Mouse (Mus musculus): ENCODE results near the gene AU040320.

The AU040320 gene

DNA sequence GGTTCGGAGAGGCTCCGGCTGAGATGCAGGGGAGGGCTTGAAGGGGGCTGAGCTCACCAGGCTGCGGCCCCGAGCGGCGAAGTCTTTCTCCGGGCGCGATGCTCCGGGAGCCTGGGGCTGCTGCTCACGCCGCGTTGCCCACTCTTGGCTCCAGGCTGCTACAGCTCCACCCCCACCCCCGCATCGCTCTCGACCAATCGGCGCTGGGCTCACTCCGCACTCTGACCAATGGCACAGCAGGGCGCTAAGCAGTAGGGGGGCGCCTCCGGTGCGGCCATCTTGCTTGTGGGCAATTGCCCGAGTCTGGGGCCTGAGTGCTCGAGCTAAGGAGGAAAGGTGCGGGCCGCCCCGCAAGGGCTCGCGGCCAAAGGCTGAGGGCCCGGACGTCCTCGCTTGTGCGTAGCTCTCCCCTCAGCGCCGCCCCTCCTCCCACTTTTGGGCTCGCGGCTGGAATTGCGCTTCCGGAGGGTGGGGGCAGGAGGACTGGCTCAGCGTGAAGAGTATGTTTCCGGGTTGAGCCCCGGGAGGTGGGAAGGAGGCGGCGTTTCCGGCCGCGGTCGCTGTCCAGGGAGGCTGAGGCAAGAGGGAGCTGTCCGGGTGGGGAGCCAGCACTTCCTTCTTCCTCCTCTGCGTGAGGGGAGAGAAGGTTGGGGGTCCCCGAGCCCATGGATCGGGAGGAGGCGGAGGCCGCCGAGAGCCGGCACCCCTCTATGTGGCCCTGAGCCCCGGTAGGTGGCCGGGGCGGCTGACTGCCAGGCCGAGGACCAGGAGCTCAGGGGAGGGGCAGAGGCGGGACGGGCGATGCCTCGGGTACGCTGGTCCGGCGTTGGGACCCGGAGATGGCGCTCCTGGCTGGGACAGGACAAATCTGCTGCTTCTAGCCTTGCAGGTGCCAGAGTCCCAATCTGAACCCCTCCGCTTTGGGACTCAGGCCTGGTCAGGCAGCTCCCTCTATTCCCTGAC lies at the start of gene AU040320, which contains the start of gene Ncdn:
Gene AU040320, plus strand, starts transcription at position 277 of the 963 bp plus-strand sequence.
Gene Ncdn, minus strand, starts transcription at position 171 of the 963 bp plus-strand sequence.
- peak; percentile 96 for DNase-seq

DNA sequence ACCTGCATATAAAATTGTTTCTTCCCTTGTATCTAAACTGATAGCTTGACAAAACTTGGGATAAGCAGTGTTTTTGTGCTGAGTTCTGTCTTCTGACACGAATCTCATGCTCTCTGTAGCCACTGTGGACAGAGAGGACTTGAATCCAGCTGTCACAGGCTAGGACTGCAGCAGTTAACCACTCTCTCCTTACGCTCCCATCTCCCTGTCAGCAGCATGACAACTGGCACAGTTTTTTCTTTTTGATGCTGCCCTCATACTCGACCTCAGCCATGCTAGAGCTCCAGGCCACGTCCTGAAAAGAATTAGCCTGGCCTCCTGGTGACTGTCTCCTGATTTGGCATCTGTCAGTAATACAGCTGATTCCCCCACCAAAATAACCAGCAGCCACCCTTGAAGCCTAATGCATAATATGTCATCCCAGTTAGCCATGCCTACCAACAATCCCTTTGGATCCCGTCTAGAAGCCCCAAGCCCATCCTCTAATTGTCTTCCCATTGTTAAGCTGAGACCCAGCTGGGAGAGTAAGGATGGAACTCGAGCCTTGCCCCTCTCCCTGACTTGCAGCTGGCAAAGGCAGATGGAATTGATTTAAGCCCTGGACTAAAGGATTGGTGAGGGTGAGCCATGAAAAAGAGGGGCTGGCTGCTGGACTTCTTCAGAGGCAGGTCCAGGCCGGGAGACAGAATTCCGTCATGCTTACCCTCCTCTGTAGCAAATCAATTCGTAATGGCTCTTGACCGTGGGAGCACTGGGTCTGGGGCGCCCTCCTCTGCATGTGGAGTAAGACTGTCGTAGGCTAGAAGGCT lies 46.5 kb upstream of the AU040320 start:
- no peak for DNase-seq

DNA sequence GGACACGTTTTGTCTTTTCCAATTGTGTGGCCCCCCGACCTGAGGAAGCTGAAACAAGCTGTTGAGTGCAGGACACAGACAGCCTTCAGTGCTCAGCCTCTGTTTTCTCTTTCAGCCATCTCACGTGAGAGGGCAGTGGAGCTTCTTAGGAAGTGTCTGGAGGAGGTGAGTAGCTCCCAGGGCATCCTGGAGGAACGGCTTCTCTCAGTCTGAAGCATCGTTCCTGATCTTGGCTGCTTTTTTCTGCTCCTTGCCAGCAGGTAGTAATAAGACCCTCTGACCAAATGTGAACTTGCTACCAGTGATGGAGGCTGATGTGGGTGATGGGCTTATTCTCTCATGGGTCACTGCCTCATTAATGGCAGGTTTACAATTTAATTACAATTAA lies 45.9 kb upstream of the AU040320 start:
- no peak for DNase-seq

DNA sequence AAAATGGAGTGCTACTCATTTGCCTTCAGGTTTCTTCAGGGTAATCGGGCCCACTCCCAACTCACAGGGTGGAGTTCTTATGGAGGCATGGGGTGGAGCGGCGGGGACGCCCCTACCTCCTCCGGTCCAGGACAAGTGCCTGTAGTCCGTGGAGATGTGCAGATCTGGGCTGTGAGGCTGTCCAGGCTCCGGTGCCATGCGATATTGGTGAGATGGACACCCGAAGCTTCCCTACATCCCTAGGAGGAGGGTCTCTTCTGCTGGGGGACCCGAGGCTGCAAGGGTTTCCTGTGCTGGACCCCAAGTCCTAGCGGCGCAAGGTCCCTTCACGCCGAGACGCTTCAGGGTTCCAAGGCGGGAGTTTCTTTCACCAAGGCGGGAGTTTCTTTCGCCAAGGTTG lies 21.2 kb upstream of the AU040320 start:
- DNase-seq: no peak

DNA sequence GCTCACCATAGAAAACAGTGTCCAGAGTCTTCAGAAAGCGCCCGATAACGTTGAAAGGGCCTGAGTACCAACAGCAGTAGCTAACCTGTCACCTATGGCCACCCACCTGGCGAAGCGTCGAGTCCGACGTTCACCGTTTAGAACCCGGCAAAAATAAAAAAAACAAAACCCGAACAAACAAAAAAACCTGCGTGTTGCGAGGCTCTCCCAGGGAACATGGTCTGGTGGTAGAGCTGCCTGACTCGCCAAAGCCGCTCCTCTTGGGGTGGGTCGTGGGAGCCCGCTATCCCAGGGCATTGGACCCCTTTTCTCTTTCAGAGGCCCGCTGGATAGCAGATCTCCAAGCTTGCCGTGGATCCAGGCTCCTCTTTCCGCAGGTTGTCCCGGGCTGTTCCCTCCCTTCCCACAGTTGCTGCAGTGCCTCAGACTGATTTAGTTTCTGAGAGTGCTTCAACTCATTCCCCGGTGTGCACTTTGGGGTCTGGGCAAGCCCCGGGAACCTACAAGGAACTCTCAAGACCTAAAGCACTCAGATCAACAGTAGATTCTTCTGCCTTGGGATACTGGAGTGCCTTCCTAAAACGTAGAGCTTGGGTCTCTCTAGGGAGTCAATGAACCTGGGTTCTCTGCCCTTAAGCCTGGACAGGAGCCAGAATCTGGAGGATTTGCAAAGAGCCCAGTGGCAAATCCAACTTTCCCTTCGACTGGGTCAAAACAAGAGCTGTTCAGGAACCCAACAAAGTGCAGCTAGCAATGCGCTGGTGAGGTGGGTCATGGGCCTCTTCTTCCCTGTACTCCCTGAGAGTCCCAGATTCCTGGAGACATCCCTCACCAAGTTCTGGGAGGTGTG lies 20.6 kb upstream of the AU040320 start:
- DNase-seq: no peak

DNA sequence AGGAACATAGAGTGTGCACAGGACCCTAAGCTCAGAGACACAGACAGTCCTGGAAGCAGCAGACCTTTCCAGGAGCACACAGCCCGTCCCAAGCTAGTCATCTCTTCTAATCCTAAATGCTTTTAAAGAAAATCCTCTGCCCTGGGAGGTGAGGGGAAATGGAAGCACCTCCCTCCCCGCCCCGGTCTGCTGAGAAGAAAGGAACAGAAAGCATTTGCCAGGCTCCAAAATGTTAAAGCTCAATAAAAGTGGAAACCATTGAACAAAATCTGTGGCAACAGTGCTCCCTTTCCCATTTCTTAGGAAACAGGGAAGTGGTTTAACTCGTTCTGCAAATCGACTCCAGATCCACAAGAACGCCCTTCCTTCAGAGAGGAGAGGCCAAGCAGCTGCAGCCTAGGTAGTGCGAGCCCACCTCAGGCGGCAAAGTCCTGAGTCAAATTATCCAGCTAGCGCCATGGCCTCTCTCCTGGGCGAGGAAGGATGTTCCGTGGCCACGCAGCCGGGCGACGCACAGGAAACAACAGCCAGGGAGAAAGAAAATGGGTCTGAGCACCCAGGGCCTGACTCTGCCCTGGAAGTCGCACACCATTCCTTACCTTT lies 19.2 kb upstream of the AU040320 start:
- DNase-seq: no peak

DNA sequence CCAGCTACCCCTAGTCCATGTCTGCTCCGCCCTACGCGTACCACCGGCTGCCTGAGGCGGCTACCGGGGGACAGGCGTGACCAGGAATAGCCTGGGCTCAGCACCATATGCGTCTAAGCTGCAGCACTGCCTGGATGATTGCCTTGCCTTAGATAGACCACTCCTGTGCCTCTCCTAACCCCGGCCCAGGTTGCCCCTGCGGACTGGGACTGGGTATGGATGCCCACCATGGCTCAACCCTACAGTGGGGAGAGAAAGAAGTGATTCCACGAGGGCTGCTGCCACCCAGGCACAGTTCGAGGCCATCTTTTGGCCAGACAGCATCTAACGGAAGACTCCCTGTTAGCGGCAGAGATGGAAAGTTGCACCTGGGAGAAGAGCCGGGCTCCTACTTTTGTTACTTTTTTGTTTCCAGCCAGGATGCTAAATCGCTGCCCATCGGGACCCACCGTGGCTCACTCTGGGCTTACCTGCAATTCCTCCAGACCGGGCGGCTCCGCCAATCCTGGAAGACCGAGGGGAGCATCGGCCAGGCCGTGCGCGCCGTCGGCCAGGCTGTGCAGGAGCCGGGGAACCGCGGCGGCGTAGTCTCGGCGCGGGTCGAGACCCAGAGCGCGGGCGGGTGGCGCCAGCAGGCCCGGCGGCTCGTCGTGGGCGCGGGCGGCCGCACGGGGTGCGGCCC lies 18.5 kb upstream of the AU040320 start:
- DNase-seq: no peak

DNA sequence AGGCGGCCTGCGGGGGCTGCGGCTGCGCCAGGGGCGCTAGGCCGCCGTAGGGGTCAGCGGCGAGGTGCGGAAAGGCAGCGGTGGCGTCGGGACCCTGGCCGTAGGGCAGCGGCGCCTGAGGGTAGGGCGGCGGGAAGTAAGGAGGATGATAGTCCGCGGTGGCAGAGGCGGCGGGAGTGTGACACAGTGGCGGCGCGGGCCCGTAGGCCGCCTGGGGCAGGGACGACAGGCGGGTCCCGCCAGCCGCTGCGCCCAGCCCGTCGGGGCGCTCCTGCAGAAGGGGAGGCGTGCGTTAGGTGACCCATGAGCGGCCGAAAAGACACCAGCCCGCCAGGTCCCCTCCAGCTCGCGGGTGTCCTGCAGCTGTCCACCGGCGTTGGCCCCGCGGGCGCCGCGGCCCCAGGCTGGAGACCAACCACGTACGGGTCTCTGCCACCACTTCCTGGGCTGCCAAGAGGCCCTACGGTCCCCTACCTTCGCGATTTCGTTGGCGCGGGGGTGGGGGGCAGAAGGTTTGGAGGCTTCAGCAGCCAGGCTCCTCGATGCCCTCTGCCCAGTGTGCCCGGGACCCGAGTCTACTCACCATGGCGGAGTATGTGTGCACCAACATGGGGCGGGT lies 17.9 kb upstream of the AU040320 start:
- DNase-seq: no peak

DNA sequence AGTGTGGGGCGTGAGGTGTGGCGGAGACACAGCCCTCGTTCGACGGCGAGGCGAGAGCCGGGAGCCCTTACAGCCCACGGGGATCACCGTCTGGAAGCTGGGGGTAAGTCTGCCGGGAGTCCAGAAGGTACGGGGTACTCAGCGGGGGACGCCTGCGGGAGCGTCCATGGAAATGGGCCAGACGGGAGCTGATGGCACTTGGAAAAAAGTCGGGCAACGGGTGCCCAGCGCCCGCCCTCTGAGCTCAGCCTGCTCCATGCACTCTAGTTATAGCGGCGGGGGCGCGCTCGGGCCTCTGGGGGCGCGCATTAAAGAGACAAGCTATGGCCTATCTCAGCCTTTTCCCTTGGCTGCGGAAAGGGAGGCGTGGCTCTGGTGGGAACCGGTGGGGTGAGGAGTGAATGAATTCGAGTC lies 17.3 kb upstream of the AU040320 start, which contains the start of gene Tfap2e:
Gene Tfap2e, minus strand, starts transcription at position 240 of the 414 bp plus-strand sequence.
- DNase-seq: peak; percentile 32

DNA sequence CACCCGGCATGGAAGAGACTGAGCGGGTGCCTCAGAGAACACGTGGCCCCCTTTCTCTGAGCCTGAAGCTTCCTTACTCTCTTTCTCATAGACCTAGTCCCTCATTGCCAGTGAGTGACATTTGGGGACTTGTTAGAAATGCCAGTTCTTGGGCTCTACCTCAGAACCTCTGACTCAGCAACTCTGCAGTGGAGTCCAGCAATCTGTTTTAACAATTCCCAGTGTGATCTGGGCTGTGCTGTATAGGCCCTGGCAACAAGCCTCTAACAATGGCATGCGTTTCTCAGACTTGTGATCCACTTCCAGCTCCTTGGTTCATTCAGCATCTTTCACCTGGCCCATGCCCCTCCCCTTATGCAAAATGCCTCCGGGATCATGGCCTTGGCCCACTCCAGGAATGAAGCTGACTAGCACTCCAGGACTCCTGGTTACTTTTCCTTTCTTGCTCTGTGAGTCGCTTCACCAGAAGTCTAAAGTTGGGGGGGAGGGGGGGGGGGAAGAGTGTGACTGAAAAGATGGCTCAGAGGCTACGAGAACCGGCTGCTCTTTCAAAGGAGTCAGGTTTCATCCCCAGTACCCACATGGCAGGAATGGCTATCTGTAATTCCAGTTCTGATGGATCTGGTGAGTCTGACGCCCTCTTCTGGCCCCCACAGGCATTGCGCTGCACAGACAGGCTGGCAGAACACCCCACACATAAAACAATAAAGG lies 13.2 kb upstream of the AU040320 start:
- DNase-seq: no peak

DNA sequence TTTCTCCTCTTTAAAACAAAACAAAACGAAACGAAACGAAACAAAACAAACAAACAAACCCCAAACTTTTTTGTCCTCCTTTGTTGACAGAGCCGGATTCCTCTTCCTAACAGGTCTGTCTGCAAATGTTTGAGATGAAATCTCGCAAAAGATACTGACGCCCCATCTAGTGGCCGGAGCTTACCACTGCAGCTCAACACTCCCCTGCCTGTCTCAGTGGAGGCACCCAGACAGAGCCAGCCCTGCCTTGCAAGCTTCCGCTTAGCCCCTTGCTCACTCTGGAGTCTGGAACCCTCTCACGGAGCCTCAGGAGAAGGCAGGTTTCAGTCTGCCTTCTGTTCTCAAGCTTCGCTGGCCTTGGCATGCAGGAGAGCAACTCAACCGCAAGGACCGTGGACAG lies 11.9 kb upstream of the AU040320 start:
- peak; percentile 85 for DNase-seq

DNA sequence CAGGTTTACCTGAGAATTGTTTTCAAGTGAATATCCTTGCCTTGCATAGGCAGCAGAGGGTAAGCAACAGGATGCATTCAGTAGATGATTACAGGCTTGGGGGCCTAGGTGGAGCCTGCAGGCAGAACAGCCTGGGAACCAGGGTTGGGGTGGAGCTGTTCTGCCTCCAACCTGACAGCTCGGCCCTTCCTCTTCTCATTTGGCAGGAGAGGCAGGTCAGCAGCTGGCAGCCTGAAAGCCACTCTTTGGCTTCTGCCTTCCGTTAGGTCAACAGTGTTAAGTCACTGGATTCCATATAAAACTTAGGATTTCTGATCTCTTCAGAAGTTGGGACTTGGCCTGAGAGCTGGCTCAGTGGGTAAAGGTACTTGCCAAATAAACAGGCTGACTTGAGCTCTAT lies 10.4 kb upstream of the AU040320 start:
- DNase-seq: no peak

DNA sequence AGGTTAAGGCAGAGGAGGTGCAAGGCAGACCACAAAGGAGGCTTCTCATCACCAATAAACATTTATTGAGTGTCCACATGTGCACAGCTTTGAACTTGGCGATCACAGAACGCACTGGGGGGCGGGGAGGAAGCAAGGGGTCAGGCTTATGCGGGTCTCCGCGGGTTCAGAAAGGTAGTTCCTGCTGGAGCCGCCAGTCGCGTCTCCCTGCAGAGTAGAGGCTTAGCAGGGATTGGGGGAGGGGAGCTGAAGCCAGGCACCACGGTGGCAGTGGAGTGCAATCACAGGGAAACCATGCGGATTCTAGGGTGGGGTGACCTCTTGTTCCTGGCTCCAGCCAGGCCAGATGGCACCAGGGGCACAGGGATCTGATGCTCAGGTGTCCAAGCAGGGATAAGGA lies 9.6 kb upstream of the AU040320 start:
- DNase-seq: no peak

DNA sequence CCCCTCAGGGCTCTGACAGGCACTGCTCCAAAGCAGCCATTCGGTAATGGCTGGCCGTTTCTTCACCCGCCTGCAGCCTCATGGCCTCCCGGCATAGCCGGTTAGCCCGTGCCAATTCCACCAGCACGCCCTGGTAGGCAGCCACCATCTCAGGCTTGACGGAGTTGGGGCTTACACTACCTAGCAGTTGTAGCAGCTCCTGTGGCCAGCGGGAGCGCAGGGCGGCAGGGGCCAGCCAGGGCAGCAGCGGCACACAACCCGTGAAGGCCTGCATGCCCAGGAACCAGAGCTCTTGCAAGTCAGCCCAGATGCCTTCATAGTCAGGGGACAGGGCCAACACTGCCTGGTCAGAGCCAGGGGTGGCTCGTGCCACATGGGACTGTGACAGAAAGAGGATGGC lies 8.5 kb upstream of the AU040320 start:
- no peak for DNase-seq

DNA sequence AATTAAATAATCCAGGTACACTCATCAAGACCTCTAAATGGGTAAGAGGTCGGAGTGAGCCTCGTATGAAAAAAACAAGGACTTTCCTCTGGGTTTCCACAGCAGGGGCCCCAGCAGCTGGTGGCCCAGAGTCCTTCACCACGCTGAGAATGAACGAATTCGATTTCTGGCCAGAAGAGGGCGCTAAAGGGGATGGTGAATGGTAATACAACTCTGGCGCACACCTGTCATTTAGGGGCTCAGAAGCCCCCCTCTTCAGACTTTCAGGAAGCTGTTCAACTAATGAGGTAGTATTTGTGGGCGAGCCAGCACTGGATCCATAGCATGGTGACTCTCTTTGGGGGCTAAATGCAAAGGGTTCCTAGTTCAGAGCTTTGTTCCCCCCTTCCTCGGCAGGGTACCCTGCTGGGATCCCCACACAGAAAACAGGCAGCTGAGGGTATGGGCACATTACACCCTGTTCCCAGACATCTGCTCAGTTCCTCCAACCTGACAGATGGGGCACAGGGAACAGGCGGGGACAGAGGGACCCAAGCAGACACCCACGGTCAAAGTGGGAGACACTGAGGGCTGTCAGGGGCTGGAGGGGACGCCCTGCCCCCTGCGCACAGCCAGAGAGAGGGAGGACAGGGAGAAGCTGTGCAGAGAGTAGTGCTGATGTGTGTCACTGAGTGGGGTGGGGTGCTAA lies 7.7 kb upstream of the AU040320 start:
- peak; percentile 75 for DNase-seq

DNA sequence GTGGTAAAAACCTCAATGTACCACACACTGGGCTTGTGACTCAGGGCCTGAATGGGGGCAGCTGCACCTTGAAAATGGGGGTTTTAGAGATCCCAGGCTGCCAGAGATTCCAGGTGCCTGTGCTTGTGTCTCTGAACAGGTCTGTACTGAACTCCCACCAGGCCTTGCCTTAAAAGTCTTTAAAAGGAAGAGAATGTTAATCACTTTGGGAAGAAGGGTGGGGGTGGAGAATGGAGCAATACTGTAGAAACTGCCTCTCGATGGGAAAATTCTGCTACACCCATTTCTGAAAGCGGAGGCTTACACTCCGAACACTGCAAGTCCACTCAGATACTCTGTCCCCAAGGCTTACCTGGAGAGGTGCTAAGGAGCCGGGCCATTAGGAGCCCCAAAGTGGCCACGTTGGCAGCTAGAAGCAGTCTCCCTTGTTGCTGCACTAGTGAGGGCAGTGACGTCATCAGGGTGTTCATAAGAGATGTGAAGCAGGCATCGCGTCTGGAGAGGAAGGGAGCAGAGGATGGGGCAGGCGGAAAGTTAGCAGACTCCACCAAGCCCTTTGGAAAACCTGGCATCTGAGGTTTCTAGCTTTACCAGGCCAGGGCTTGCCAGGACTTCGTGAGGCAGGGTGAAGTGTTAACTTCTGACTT lies 7.0 kb upstream of the AU040320 start:
- no peak for DNase-seq

DNA sequence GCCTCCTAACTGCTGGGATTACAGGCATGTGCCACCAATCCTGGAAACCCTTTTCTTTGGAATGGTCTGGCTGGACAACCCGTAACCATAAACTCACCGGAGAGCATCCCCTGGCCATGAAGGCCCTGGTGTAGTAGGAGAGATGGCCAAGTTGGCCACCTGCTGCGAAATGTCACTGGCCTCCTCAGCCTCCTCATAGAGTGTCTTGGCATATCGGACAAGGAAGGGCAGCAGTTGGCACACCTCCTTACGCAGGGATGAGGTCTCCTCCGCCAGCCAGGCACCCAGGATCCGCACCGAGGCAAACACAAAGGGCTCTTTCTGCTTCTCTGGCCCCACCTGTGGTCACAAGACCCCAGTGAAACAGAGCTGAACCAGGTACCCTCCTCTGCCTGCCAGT lies 5.0 kb upstream of the AU040320 start:
- DNase-seq: no peak

DNA sequence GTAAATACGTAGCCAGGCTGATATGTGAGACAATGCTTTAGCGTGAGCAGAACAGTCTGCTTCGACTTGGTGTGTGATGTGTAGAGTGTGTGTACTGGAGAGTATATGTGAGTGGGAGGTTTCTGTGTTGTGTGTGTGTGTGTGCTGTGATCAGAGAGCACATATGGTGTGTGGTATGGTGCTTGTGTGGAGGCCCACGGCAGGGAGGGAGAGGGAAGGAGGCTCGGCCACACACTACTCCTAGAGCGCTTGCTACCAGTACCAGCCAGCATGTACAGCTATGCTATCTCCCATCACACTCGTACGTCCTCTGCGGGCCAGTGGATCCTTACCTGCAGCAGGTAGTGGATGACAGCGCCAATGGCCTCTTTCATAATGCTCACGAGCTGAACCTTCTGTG lies 3.8 kb upstream of the AU040320 start:
- no peak for DNase-seq

DNA sequence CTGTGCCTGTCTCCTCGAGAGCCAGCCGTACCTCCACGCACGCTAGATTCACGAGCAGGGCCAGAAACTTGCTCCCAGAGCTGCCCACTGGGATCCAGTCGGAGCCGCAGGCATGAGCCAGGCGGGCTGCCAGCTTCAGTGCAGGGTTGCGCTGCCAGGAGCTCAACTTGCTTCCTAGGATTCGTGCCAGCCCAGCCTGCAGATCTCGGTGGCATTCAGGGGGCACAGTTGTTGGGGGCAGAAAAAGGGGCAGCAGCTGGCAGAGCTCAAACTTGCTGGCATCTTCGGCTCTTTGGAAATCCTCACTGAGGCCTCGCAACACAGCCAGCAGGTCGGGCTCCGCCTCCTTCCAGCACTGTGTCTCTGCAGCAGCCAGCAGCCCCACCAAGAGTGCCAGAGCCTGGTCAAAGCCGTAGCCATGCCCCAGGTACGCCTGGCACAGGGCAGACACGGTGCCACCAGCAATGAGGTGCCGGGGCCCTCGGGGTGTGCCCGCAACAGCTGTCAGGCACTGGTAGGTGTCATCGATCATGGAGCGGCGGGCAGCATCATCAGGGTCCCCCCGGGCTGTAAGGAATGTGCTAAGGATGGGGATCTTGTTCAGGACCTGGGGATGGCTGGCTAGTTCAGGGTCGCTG lies 3.2 kb upstream of the AU040320 start:
- no peak for DNase-seq
